Mouse (Mus musculus): Measurements from ENCODE around the gene Lgals4. TPM values are rescaled to one million over a fixed set of nuclear protein-coding genes. Genes with fewer than 3 reads are reported as not detected.
"Not testable (repeated sequence)": the region's sequence is repeated elsewhere in the genome, so short reads cannot be mapped to it uniquely, and the experiment has no call there.

The Lgals4 gene
- polyA plus RNA-seq, 1 experiment from 2014 or later: 4.8 TPM

GRCm38 (mm10) chr7:28862817-28863499, 29.3 kb downstream of the Lgals4 start:
- H3K4me3 ChIP-seq (ENCODE audit: control insufficient read depth in 1 of 2, insufficient read depth in 1 of 2, low read depth in 1 of 2, low read length in 2 of 2): no peak overlapping the region
- WGBS: 73% methylated on average over 15 of the region's 15 CpGs
- ATAC-seq (ENCODE audit: insufficient number of reproducible peaks, insufficient read depth, low FRiP score, low read depth): no peak

GRCm38 (mm10) chr7:28863540-28863939, 29.9 kb downstream of the Lgals4 start, which contains the start of gene Lgals7:
Lgals7 (plus strand) TSS chr7:28863853.
- H3K9me3 ChIP-seq (ENCODE audit: control insufficient read depth, low read length): 0 out of 2 replicates have a peak, but pooled peaks cover 7% of the 10 kb centered on the region
- no peak for ATAC-seq (ENCODE audit: insufficient number of reproducible peaks, insufficient read depth, low FRiP score, low read depth)
- no peaks in the 10 kb centered on the region for H3K27me3 ChIP-seq (ENCODE audit: control insufficient read depth, insufficient read depth, low read length)
- no peak within 1 kb of the TSS for H3K4me3 ChIP-seq (ENCODE audit: control insufficient read depth in 1 of 2, insufficient read depth in 1 of 2, low read depth in 1 of 2, low read length in 2 of 2)
- H3K4me2 ChIP-seq (ENCODE audit: low read length): peak within 1 kb of the TSS; percentile 23
- peaks cover 19 to 20% of the 10 kb centered on the region in 2 experiments for H3K4me1 ChIP-seq (ENCODE audit: control insufficient read depth in 2 of 2, insufficient read depth in 2 of 2, low read length in 2 of 2)
- peak within 1 kb of the TSS; percentile 8; the same call in 1 of the 2 replicates for H3K9ac ChIP-seq (ENCODE audit: low read length)
- 79% methylated on average over 6 of the region's 6 CpGs for WGBS
- no peaks in the 10 kb centered on the region for H3K36me3 ChIP-seq (ENCODE audit: control insufficient read depth, insufficient read depth, low read length)
- H3K27ac ChIP-seq (replicated peaks in 1 of 2; ENCODE audit: control insufficient read depth in 1 of 2, insufficient read depth in 1 of 2, low read depth in 2 of 2, low read length in 2 of 2): peak within 1 kb of the TSS in 1 of 2 experiments; percentile 39; a peak in 1 of 4 replicates

More at GRCm38 (mm10) chr7:28862817-28863499, 29.3 kb downstream of the Lgals4 start:
- H3K36me3 ChIP-seq (ENCODE audit: control insufficient read depth, insufficient read depth, low read length): no peaks in the 10 kb centered on the region
- H3K27ac ChIP-seq (replicated peaks in 1 of 2; ENCODE audit: control insufficient read depth in 1 of 2, insufficient read depth in 1 of 2, low read depth in 2 of 2, low read length in 2 of 2): no peak overlapping the region
- 0 out of 2 replicates have a peak, but pooled peaks cover 7% of the 10 kb centered on the region for H3K9me3 ChIP-seq (ENCODE audit: control insufficient read depth, low read length)
- H3K4me1 ChIP-seq (ENCODE audit: control insufficient read depth in 2 of 2, insufficient read depth in 2 of 2, low read length in 2 of 2): peaks cover 19 to 20% of the 10 kb centered on the region in 2 experiments
- H3K4me2 ChIP-seq (ENCODE audit: low read length): no peak overlapping the region
- no peaks in the 10 kb centered on the region for H3K27me3 ChIP-seq (ENCODE audit: control insufficient read depth, insufficient read depth, low read length)
- no peak overlapping the region for H3K9ac ChIP-seq (ENCODE audit: low read length)

- H3K9ac ChIP-seq (ENCODE audit: low read length): peak overlapping the region; percentile 8; the same call in 1 of the 2 replicates
- peak overlapping the region in 1 of 2 experiments; percentile 39; a peak in 1 of 4 replicates for H3K27ac ChIP-seq (replicated peaks in 1 of 2; ENCODE audit: control insufficient read depth in 1 of 2, insufficient read depth in 1 of 2, low read depth in 2 of 2, low read length in 2 of 2)
- 0 out of 2 replicates have a peak, but pooled peaks cover 4% of the 10 kb centered on the region for H3K9me3 ChIP-seq (ENCODE audit: control insufficient read depth, low read length)
- no peaks in the 10 kb centered on the region for H3K36me3 ChIP-seq (ENCODE audit: control insufficient read depth, insufficient read depth, low read length)
- peaks cover 19 to 20% of the 10 kb centered on the region in 2 experiments for H3K4me1 ChIP-seq (ENCODE audit: control insufficient read depth in 2 of 2, insufficient read depth in 2 of 2, low read length in 2 of 2)
- H3K27me3 ChIP-seq (ENCODE audit: control insufficient read depth, insufficient read depth, low read length): no peaks in the 10 kb centered on the region
- 34% methylated on average over 9 of the region's 9 CpGs for WGBS
- no peak for ATAC-seq (ENCODE audit: insufficient number of reproducible peaks, insufficient read depth, low FRiP score, low read depth)
- H3K4me3 ChIP-seq (ENCODE audit: control insufficient read depth in 1 of 2, insufficient read depth in 1 of 2, low read depth in 1 of 2, low read length in 2 of 2): no peak overlapping the region
- peak overlapping the region; percentile 23 for H3K4me2 ChIP-seq (ENCODE audit: low read length)
Observed at GRCm38 (mm10) chr7:28864288-28864750, 30.7 kb downstream of the Lgals4 start.

GRCm38 (mm10) chr7:28865481-28866300, 32.0 kb downstream of the Lgals4 start:
- Histone ChIP-seq H3K4me1 (ENCODE audit: control insufficient read depth in 2 of 2, insufficient read depth in 2 of 2, low read length in 2 of 2) (peaks cover 19 to 20% of the 10 kb centered on the region in 2 experiments), H3K36me3 (ENCODE audit: control insufficient read depth, insufficient read depth, low read length) (no peaks in the 10 kb centered on the region), H3K4me2 (ENCODE audit: low read length) (peak overlapping the region; percentile 59), H3K9me3 (ENCODE audit: control insufficient read depth, low read length) (0 out of 2 replicates have a peak, but pooled peaks cover 4% of the 10 kb centered on the region), H3K27me3 (ENCODE audit: control insufficient read depth, insufficient read depth, low read length) (no peaks in the 10 kb centered on the region), H3K27ac (replicated peaks in 1 of 2; ENCODE audit: control insufficient read depth in 1 of 2, insufficient read depth in 1 of 2, low read depth in 2 of 2, low read length in 2 of 2) (0 out of 4 replicates have a peak overlapping the region, but pooled peaks of 1 of the 2 experiments have one; percentile 14), H3K4me3 (ENCODE audit: control insufficient read depth in 1 of 2, insufficient read depth in 1 of 2, low read depth in 1 of 2, low read length in 2 of 2) (peak overlapping the region; percentile 20 to 27), H3K9ac (ENCODE audit: low read length) (peak overlapping the region; percentile 49)
- 41% methylated on average over 33 of the region's 33 CpGs for WGBS
- ATAC-seq (ENCODE audit: insufficient number of reproducible peaks, insufficient read depth, low FRiP score, low read depth): 0 out of 2 replicates have a peak, but pooled peaks have one; percentile 38

GRCm38 (mm10) chr7:28866769-28867507, 33.3 kb downstream of the Lgals4 start:
- Histone ChIP-seq H3K4me3 (ENCODE audit: control insufficient read depth in 1 of 2, insufficient read depth in 1 of 2, low read depth in 1 of 2, low read length in 2 of 2) (no peak overlapping the region), H3K27me3 (ENCODE audit: control insufficient read depth, insufficient read depth, low read length) (no peaks in the 10 kb centered on the region), H3K36me3 (ENCODE audit: control insufficient read depth, insufficient read depth, low read length) (no peaks in the 10 kb centered on the region), H3K4me2 (ENCODE audit: low read length) (no peak overlapping the region), H3K27ac (replicated peaks in 1 of 2; ENCODE audit: control insufficient read depth in 1 of 2, insufficient read depth in 1 of 2, low read depth in 2 of 2, low read length in 2 of 2) (no peak overlapping the region), H3K9me3 (ENCODE audit: control insufficient read depth, low read length) (no peaks in the 10 kb centered on the region), H3K4me1 (ENCODE audit: control insufficient read depth in 2 of 2, insufficient read depth in 2 of 2, low read length in 2 of 2) (peaks cover 19 to 20% of the 10 kb centered on the region in 2 experiments), H3K9ac (ENCODE audit: low read length) (no peak overlapping the region)
- WGBS: 93% methylated on average over 28 of the region's 28 CpGs
- ATAC-seq (ENCODE audit: insufficient number of reproducible peaks, insufficient read depth, low FRiP score, low read depth): no peak

- 26% methylated on average over 23 of the region's 23 CpGs for WGBS
- not testable (repeated sequence) for H3K27me3 ChIP-seq (ENCODE audit: control insufficient read depth, insufficient read depth, low read length); H3K27ac ChIP-seq (replicated peaks in 1 of 2; ENCODE audit: control insufficient read depth in 1 of 2, insufficient read depth in 1 of 2, low read depth in 2 of 2, low read length in 2 of 2); H3K36me3 ChIP-seq (ENCODE audit: control insufficient read depth, insufficient read depth, low read length); ATAC-seq (ENCODE audit: insufficient number of reproducible peaks, insufficient read depth, low FRiP score, low read depth); H3K9ac ChIP-seq (ENCODE audit: low read length); H3K9me3 ChIP-seq (ENCODE audit: control insufficient read depth, low read length)
- H3K4me3 ChIP-seq (ENCODE audit: control insufficient read depth in 1 of 2, insufficient read depth in 1 of 2, low read depth in 1 of 2, low read length in 2 of 2): peak overlapping the region in 1 of 2 experiments; percentile 20; a peak in 2 of 4 replicates
- H3K4me1 ChIP-seq (ENCODE audit: control insufficient read depth in 2 of 2, insufficient read depth in 2 of 2, low read length in 2 of 2): peaks cover 19 to 20% of the 10 kb centered on the region in 2 experiments
- H3K4me2 ChIP-seq (ENCODE audit: low read length): peak overlapping the region; percentile 52
Observed at GRCm38 (mm10) chr7:28867508-28868340, 34.1 kb downstream of the Lgals4 start.

Data from heart, embryonic 14.5 days (tissue).